Mouse (Mus musculus): ENCODE measurements at regions not wholly inside any gene's neighbourhood (a gene's known extent, or its start where the extent isn't known, plus 50 kb on each side); places are given as distances from the start of the nearest gene placed in this dataset.

DNA sequence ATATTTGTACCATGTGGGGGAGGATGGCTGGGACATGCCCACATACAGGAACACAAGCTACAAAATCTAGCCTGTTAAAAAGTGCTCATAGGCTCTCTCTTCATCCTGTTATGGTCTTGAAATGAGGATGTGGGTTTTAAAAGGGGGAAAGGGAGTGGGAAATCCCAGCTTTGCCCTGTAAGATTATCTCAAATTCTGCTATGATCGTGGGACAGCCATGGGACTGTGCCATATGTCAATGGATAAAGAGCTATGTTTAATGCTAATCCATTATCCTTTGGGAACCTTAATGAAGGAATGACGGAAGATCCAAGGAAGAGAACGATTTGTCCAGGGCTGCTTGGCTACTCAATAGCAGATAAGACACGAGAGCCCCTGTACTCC lies 113.8 kb upstream of the Foxn2 start:
- Histone ChIP-seq H3K27me3 (ENCODE audit: low read depth, poor library complexity, severe bottlenecking) (no peaks in the 10 kb centered on the region), H3K4me1 (peaks cover 29% of the 10 kb centered on the region), H3K4me3 (no peak overlapping the region), H3K9me3 (replicated peaks) (peaks cover 5% of the 10 kb centered on the region; the same call in 1 of the 2 replicates), H3K27ac (no peak overlapping the region), H3K36me3 (no peaks in the 10 kb centered on the region)
- DNase-seq (ENCODE audit: low spot score), result no peak
- 92% methylated on average over 4 of the region's 4 CpGs for WGBS

DNA sequence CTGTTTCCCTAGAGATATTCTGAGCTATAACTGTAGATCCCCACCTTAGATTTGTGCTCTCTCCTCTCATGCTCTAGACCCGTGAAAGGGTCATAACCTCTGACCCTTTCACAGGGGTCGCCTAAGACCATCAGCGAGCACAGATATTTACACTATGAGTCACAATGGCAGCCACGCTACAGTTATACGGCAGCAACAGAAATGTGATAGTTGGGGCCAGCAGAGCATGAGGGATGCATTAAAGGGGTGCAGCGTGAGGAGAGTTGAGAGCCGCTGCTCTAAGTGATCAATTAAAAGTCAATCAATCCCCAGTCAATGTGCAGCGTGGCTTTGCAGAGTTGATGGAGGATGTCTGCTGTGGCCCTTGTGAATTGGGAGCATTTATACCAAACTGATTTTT lies 112.7 kb upstream of the Foxn2 start:
- WGBS, result 34% methylated on average over 8 of the region's 8 CpGs
- no peak for DNase-seq (ENCODE audit: low spot score)

DNA sequence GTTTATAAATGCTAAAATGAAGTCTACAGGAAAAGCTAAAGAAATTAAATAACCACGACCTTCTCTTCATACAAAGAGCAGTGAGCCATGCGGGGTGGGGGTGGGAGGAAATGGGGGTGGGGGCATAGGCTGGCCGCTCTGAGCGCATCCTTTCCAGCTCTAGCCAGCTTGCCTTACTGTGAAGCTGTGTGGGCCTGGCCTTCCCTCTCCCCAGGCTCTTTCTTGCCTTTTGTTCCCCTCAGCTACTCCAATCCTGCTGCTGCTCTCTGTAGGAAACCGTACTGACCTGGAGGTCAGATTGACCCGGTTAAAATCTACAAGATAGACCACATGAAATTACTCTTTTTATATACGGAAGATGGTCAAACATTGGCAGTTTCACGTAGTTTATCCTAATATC lies 111.7 kb upstream of the Foxn2 start:
- Histone ChIP-seq H3K36me3 (no peaks in the 10 kb centered on the region), H3K9me3 (replicated peaks) (peaks cover 5% of the 10 kb centered on the region; the same call in 1 of the 2 replicates), H3K4me1 (peaks cover 29% of the 10 kb centered on the region), H3K27me3 (ENCODE audit: low read depth, poor library complexity, severe bottlenecking) (no peaks in the 10 kb centered on the region), H3K27ac (no peak overlapping the region), H3K4me3 (no peak overlapping the region)
- WGBS, result 31% methylated on average over 8 of the region's 8 CpGs
- no peak for DNase-seq (ENCODE audit: low spot score)

More for the DNA sequence above, 112.7 kb upstream of the Foxn2 start:
- H3K4me1 ChIP-seq, result peaks cover 29% of the 10 kb centered on the region
- H3K27me3 ChIP-seq (ENCODE audit: low read depth, poor library complexity, severe bottlenecking), result no peaks in the 10 kb centered on the region
- no peak overlapping the region for H3K4me3 ChIP-seq
- H3K9me3 ChIP-seq (replicated peaks), result peaks cover 5% of the 10 kb centered on the region; the same call in 1 of the 2 replicates
- H3K36me3 ChIP-seq, result no peaks in the 10 kb centered on the region
- H3K27ac ChIP-seq, result no peak overlapping the region

DNA sequence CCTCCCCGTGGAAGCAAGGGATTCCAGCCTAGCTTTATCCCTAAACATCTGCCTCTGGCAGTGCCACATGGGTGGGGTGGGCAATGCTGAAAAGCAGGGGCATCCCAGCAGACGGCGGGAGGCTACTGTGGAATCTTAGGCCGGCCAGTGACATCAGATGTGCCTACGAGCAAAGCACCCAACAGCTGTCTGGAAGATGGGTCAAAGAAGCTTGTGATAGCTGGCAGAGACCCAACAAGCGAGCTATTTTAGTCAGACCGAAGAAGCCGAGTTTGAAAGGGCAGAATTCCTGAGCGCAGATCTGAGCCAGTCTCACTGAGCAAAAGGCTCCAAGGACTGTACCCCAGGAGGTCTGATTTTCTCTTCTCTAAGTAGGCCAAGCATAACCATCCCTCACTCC lies 110.8 kb upstream of the Foxn2 start:
- WGBS, result 88% methylated on average over 9 of the region's 9 CpGs
- Histone ChIP-seq H3K9me3 (replicated peaks) (peaks cover 5% of the 10 kb centered on the region; the same call in 1 of the 2 replicates), H3K4me1 (peaks cover 29% of the 10 kb centered on the region), H3K4me3 (no peak overlapping the region), H3K27ac (no peak overlapping the region), H3K27me3 (ENCODE audit: low read depth, poor library complexity, severe bottlenecking) (no peaks in the 10 kb centered on the region), H3K36me3 (no peaks in the 10 kb centered on the region)
- DNase-seq (ENCODE audit: low spot score), result no peak

DNA sequence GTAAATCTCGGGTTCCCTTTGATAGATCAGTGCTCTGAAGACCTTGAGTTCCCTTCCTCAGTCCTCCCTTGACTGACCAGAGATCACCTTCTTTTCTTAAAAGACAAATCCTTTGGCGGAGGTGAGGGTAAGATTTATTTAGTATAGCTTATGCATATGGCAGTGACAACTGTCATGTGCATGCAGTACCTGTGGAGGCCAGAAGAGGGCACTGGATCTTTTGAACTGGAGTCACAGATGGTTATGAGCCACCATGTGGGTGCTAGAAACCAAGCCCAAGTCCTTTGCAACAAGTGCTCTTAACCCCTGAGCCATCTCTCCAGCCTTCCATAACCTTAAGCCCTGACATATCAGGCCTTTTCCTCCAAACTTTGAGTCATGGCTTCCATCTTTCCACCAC lies 110.4 kb upstream of the Foxn2 start:
- whole genome bisulfite sequencing, result 89% methylated on average over 2 of the region's 2 CpGs
- H3K27me3 ChIP-seq (ENCODE audit: low read depth, poor library complexity, severe bottlenecking), result no peaks in the 10 kb centered on the region
- DNase-seq (ENCODE audit: low spot score), result no peak

DNA sequence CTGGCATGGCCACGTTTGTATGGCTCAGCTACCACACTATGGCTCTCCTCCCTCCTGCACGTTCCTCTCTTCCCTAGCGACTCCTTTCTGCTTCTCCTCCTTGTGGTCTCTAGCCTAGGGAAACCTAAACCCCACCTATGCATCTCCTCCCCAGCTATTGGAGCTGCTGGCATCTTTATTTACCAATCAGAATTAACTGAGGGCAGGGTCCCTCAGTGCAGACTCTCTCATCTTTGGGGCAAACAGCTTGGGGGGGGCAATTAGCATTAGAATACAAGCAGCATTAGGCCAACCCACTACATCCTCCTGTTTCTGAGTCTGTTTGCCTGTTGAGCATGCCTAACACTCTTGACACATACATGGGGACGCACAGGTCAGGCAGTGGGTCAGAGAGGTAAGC lies 106.7 kb upstream of the Foxn2 start:
- Histone ChIP-seq H3K36me3 (no peaks in the 10 kb centered on the region), H3K9me3 (replicated peaks) (peaks cover 5% of the 10 kb centered on the region; the same call in 1 of the 2 replicates), H3K27ac (no peak overlapping the region), H3K4me1 (peaks cover 4% of the 10 kb centered on the region), H3K27me3 (ENCODE audit: low read depth, poor library complexity, severe bottlenecking) (no peaks in the 10 kb centered on the region), H3K4me3 (no peak overlapping the region)
- 45% methylated on average over 4 of the region's 4 CpGs for WGBS
- no peak for DNase-seq (ENCODE audit: low spot score)

More for the DNA sequence above, 110.4 kb upstream of the Foxn2 start:
- no peaks in the 10 kb centered on the region for H3K36me3 ChIP-seq
- peaks cover 28% of the 10 kb centered on the region for H3K4me1 ChIP-seq
- H3K4me3 ChIP-seq, result no peak overlapping the region
- peaks cover 5% of the 10 kb centered on the region; the same call in 1 of the 2 replicates for H3K9me3 ChIP-seq (replicated peaks)
- H3K27ac ChIP-seq, result no peak overlapping the region

DNA sequence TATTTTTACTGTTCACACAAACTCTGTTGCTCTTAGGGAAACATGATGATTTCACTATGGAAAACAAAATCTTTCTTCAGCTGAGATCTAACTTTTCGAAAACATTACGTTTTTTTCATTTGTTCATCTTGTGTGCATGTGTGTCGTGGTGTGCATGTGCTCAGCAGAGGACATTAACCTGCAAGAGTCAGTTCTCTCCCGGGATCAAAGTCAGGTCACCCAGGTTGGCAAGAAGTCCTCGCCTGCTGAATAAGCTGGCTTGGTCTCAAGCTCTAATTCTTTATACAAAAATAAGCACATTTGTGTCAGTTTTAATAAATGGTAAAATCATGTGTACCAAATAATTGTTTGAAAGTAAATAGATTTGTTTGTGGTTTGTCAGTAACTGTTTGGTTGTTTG lies 105.2 kb upstream of the Foxn2 start:
- no peak overlapping the region for H3K4me3 ChIP-seq
- H3K9me3 ChIP-seq (replicated peaks), result peaks cover 4% of the 10 kb centered on the region; the same call in 1 of the 2 replicates
- H3K27me3 ChIP-seq (ENCODE audit: low read depth, poor library complexity, severe bottlenecking), result no peaks in the 10 kb centered on the region
- H3K36me3 ChIP-seq, result no peaks in the 10 kb centered on the region
- no peaks in the 10 kb centered on the region for H3K4me1 ChIP-seq
- H3K27ac ChIP-seq, result no peak overlapping the region
- WGBS, result 86% methylated on average over 5 of the region's 5 CpGs
- peak; percentile 7 for DNase-seq (ENCODE audit: low spot score)

DNA sequence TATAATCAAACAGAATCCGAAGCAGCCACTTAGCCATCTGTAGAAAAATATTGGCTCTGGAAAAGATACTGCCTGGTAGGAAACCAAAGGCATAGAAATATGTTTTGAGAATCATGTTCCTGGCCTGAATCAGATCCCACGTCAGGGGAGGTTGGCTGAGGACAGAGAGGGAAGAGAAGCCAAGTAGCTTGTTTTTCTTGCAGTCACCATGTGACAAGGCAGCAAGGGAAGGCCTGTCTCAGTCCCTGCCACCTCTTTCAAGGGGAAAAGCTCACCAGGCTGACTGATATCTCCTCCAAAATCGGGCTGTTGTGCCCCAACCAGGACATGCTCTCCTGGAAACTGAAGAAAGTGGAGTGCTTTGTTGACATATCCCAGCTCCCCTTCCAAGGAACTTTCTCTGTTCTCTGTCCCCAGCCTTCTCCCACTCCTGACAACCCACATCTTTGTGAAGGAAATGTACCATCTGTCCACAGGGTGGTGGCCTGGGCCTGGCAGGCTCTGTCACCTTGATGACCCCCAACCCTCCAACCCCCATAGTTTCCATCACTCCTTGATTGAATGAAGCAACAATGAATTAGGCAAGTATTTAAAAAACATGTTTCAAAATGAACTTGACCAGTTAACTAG lies 104.3 kb upstream of the Foxn2 start:
- DNase-seq (ENCODE audit: low spot score), result no peak
- Histone ChIP-seq H3K4me1 (no peaks in the 10 kb centered on the region), H3K4me3 (no peak overlapping the region), H3K27ac (no peak overlapping the region), H3K36me3 (no peaks in the 10 kb centered on the region), H3K27me3 (ENCODE audit: low read depth, poor library complexity, severe bottlenecking) (no peaks in the 10 kb centered on the region), H3K9me3 (replicated peaks) (no peaks in the 10 kb centered on the region)
- 72% methylated on average over 3 of the region's 3 CpGs for WGBS

DNA sequence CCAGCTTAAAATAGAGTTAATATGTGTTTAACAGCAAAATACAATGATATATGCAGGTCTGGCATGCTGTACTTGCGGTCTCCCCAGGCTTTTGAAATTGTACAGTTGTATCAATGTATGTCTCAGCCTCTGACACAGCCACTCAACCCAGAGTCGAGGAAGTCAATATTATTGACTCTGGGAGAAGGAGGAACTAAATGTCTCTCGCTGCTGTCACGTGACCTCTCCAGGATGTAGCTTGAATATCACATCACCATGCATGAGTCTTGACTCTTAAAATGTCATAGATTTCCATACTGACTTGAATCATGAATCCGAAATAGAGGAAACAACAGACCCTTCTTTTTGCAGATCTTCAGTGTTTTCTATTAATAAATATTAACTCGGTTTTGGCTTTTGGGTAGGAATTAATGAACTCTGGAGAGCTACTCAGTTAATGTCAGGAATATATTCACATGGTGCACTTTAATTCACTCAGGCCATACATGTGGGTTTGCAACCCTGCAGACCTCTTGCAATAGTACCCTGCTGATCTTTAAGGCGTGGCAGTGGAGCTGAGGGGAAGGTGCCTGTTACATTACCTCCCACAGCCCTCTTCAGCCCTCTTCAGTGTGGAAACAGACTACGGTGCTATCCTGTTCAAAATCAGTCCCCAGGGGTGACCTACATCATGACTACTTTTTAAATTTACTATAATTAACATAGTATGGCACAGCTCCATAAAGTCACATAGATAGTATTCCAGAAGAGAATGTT lies 102.7 kb upstream of the Foxn2 start:
- Histone ChIP-seq H3K9me3 (replicated peaks) (no peaks in the 10 kb centered on the region), H3K27me3 (ENCODE audit: low read depth, poor library complexity, severe bottlenecking) (no peaks in the 10 kb centered on the region), H3K4me1 (no peaks in the 10 kb centered on the region), H3K27ac (no peak overlapping the region), H3K36me3 (no peaks in the 10 kb centered on the region), H3K4me3 (no peak overlapping the region)
- DNase-seq (ENCODE audit: low spot score), result no peak
- WGBS, result 91% methylated on average over 8 of the region's 8 CpGs

DNA sequence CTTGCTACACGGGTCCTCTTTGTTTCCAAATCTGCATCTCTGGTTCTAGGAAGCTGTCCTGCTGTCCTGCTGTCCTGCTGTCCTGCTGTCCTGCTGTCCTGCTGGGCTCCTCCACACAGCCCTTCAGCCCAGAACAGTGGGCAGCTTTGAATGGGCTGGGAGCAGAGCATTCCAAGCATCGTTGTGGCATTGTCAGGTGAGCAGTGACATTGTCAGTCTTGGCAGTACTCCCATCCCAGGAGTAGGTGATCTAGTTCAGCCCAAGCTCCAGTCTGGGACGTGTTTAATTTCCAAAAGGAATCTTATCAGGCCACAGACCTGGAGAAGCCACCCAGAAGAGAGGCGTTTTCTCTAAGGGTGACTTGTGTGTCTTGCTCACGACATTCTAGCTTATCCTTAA lies 99.4 kb upstream of the Foxn2 start:
- Histone ChIP-seq H3K27me3 (ENCODE audit: low read depth, poor library complexity, severe bottlenecking) (no peaks in the 10 kb centered on the region), H3K27ac (no peak overlapping the region), H3K4me1 (no peaks in the 10 kb centered on the region), H3K4me3 (no peak overlapping the region), H3K36me3 (no peaks in the 10 kb centered on the region), H3K9me3 (replicated peaks) (no peaks in the 10 kb centered on the region)
- 80% methylated on average over 5 of the region's 5 CpGs for WGBS
- no peak for DNase-seq (ENCODE audit: low spot score)

DNA sequence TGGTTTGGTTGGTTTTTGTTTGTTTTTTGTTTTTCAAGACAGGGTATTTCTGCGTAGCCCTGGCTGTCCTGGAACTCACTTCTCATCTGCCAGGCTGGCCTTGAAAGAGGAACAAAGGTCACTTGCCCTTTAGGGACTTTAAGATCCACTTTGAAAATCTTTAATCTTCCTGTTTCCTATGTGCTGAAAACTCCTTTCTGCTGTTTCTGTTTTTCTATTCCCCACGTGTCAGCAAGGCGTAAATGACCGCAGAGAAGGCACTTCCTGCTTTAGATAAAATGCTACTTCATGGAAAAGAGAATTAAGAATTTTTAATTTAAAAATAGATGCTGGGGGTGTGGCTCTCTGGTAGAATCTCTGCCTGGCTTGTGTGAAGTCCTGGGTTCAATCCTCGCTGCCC lies 98.9 kb upstream of the Foxn2 start:
- Histone ChIP-seq H3K36me3 (no peaks in the 10 kb centered on the region), H3K27me3 (ENCODE audit: low read depth, poor library complexity, severe bottlenecking) (no peaks in the 10 kb centered on the region)
- 74% methylated on average over 5 of the region's 5 CpGs for WGBS

DNA sequence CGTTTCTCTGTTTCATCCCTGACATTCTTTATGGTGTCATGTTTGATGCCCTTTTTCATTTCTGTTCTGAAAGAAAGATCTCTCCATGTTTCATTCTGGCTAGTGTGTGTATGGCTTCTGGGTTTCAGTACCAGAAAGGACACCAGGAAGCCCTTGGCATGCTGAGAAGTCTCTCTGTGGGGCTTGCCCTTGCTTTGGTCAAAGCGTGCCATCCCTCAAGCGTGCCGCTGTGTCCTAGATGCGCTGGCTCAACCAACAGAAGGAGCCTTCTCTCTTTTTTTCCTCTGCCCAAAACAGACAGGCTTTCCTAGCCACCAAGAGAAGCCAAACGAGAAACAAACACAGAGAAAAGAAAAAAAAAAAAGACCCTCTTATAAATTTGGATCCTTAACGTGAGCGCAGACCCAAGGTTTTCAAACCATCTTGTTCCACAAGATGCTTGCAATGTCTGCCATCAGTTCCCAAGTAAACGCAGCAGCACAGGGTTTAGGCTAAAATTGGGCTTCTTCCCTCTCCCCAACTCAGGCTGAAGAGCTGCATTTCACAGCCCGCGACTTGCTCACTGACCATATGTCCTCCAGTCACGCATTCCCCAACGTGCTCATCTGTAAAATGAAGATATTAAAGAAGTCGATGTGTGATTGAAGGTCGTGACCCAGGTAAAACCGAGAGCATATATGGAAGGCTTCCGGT lies 97.3 kb upstream of the Foxn2 start:
- Histone ChIP-seq H3K4me1 (no peaks in the 10 kb centered on the region), H3K9me3 (replicated peaks) (no peaks in the 10 kb centered on the region), H3K27ac (no peak overlapping the region), H3K4me3 (no peak overlapping the region), H3K27me3 (ENCODE audit: low read depth, poor library complexity, severe bottlenecking) (no peaks in the 10 kb centered on the region), H3K36me3 (no peaks in the 10 kb centered on the region)
- 89% methylated on average over 17 of the region's 17 CpGs for WGBS
- no peak for DNase-seq (ENCODE audit: low spot score)

More for the DNA sequence above, 98.9 kb upstream of the Foxn2 start:
- Histone ChIP-seq H3K4me3 (no peak overlapping the region), H3K9me3 (replicated peaks) (no peaks in the 10 kb centered on the region), H3K4me1 (no peaks in the 10 kb centered on the region), H3K27ac (no peak overlapping the region)
- DNase-seq (ENCODE audit: low spot score), result no peak

DNA sequence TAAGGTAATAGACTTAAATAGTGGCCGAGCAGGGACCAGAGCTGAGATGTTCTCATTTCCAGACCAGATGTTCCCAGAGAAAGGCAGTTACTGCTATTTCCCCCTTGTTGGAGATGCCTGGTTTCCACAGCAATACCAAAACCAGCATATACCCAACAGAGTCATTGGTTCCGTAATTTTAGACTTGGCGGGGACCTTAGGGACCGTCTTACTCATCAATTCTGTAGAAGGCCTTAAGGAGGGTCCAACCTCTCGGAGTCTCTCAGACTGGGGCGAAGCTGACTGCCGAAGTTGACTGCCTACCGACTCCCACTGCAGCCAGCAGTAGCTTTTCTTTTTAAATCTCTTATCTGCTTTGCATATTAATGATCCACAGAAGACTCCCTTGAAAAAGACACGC lies 95.1 kb upstream of the Foxn2 start:
- no peaks in the 10 kb centered on the region for H3K36me3 ChIP-seq
- H3K4me3 ChIP-seq, result no peak overlapping the region
- no peaks in the 10 kb centered on the region for H3K4me1 ChIP-seq
- H3K9me3 ChIP-seq (replicated peaks), result no peaks in the 10 kb centered on the region
- H3K27ac ChIP-seq, result no peak overlapping the region
- WGBS, result 89% methylated on average over 9 of the region's 9 CpGs
- DNase-seq (ENCODE audit: low spot score), result no peak
- H3K27me3 ChIP-seq (ENCODE audit: low read depth, poor library complexity, severe bottlenecking), result no peaks in the 10 kb centered on the region
